Mouse (Mus musculus) gastrocnemius, postnatal 4 days (tissue): Measurements from ENCODE around the gene Med17. TPM values are rescaled to one million over a fixed set of nuclear protein-coding genes. Genes with fewer than 3 reads are reported as not detected.

Experiments
- DNase-seq, 2 experiments: peaks; one replicate each; pipeline ENCODE4 v3.0.0; 2021 to 2022; ENCODE audit warnings: low spot score in 2 of 2, mixed read lengths in 2 of 2
- microRNA-seq: library from miRNA; unstranded; fragments of <30 nt; microRNA quantifications from one replicate; pipeline ENCODE4 v1.2.0, GENCODE M21; 2021
- total RNA-seq, 2 experiments: library from RNA; stranded (reverse); gene quantifications; 2 replicates each; pipeline ENCODE4 v1.2.3; 2021

Med17 gene
- total RNA-seq, 2 experiments from 2014 or later: 19.8 to 26.0 TPM

- DNase-seq: no peak
These were observed 41.3 kb downstream of the Med17 start for GRCm38 (mm10) chr9:15238297-15238990.

- DNase-seq: no peak
These were observed 42.0 kb downstream of the Med17 start for GRCm38 (mm10) chr9:15237516-15238296.

- no peak for DNase-seq
These were observed 43.7 kb downstream of the Med17 start for GRCm38 (mm10) chr9:15235986-15236385.

GRCm38 (mm10) chr9:15233604-15234003, 46.1 kb downstream of the Med17 start:
- DNase-seq: no peak

GRCm38 (mm10) chr9:15232445-15232844, 47.3 kb downstream of the Med17 start:
- no peak for DNase-seq

GRCm38 (mm10) chr9:15224912-15225311, 54.8 kb downstream of the Med17 start:
- DNase-seq: no peak

- DNase-seq: no peak
These were observed 66.0 kb downstream of the Med17 start for GRCm38 (mm10) chr9:15213695-15214094.

GRCm38 (mm10) chr9:15211876-15212275, 67.9 kb downstream of the Med17 start:
- no peak for DNase-seq

Small RNA genes lying within 50 kb of the gene (microRNA-seq; reads per million reads assigned to microRNA genes)
- gene Gm49349: not detected
- not detected for gene mmu-mir-7650

Other genes starting within 250 kb of the Med17 start
- gene Panx1, start 234.5 kb downstream of the Med17 start, total RNA-seq: 10 to 100 TPM; 37.5 to 42.5 TPM
- under 1 TPM; 0.54 to 0.71 TPM for gene Hephl1, start 167.8 kb downstream of the Med17 start, total RNA-seq
- 1 to 10 TPM in 1 of 2 experiments, under 1 TPM in 1; 0.81 to 1.3 TPM for gene Vstm5, start 40.9 kb downstream of the Med17 start, total RNA-seq
- gene Taf1d, start 26.3 kb upstream of the Med17 start, total RNA-seq: 10 to 100 TPM; 66.9 to 89.1 TPM
- 10 to 100 TPM; 19.5 to 20.6 TPM for gene 4931406C07Rik, start 26.5 kb upstream of the Med17 start, total RNA-seq
- gene Cep295, start 77.9 kb upstream of the Med17 start, total RNA-seq: 10 to 100 TPM; 13.2 to 18.0 TPM
- 10 to 100 TPM; 18.9 to 20.3 TPM for gene Smco4, start 213.5 kb upstream of the Med17 start, total RNA-seq